Mouse (Mus musculus) mouse embryonic stem cell (cell line): Measurements from ENCODE around the gene Atrn.

Source experiments
- in situ Hi-C, 2 experiments: fragments of 300-500 bp; cut with MboI; formaldehyde crosslinking; loops; 1 replicate in 1 of 2; 3 replicates in 1 of 2; pipeline ENCODE4 v1.14.3; 2019 to 2020; ENCODE audit warnings: low sequenced_read_pairs in 2 of 2, low pct_unique_long_range_greater_than_20kb in 1 of 2, mixed read lengths in 1 of 2; ENCODE audit not compliant: unreplicated experiment in 1 of 2

The Atrn gene

DNA sequence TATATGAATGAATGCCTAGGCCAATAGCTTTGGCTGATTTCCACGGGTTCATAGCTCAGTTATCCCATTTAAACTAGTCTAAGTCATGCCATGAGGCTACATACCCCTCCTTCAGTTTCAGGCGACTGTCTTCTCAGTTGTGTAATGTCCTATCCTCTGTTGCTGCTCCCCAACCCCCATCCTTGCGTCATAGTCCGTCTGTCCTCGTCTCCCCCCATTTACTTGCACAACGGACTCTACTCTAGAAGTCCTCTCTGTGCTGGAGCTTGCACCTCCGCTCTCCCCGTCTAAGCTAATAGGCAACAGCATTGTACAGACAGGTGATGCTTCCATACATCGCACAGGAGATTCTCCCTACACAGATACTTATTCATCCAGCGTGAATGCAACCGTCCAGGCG is 26.6 kb downstream of the Atrn start:
- in situ Hi-C loops, result no loop called here

DNA sequence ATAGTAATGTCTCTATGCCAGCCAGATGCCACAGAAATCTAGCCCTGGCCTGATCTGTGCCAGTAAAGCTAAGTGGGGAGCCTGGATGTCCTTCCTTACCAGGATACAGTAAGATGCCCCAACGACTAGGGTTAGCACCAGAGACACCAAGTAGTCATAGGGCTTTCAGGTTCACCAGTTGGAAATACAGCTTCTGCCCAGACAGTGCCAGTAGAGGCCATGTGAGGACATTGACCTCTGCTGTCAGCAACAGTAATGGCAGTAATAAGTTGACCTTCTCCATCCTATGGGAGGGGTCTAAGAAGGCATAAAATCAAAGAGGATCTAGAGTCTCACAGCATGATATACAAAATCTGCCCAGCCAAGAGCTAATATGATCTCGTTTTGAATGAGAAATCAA is 43.5 kb downstream of the Atrn start:
- in situ Hi-C loops, result no loop called here

DNA sequence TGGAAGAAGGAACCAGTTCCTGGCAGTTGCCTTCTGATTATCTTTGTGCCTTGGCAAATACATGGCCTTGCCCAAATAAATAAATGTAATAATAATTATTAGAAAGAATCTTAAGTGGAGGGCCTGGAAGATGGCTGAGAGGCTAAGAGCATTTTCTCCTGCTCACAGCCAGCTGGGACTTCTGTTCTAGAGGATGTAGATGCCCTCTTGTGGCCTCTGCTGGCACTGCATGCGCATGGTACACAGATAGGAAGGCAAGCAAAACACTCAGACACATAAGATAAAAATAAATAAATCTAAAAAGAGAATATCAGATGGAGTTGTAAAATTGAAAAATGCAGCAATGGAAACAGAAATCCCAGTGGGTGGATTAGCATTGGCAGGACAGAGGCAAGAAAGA is 44.3 kb downstream of the Atrn start:
- in situ Hi-C loops, result no loop called here

DNA sequence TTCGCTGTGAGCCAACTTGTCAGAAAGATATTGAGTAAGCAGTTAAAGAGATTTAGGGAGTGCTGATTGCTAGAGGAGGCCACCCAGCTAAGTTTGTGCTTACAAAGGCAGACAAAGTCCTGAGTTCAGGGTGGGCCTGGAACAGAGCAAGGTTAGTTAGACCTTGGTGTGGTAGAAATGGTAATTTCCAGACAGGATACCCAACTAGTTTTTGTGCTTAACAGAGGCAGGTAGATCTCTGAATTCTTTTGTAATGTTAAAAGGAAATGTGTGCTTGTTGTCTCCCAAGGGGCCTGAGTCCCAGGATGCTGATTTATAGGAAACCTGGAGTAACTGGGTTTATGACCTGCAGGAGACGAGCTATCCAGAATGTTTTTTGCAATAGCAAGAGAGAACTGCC is 52.6 kb downstream of the Atrn start:
- in situ Hi-C loops, result no loop called here

DNA sequence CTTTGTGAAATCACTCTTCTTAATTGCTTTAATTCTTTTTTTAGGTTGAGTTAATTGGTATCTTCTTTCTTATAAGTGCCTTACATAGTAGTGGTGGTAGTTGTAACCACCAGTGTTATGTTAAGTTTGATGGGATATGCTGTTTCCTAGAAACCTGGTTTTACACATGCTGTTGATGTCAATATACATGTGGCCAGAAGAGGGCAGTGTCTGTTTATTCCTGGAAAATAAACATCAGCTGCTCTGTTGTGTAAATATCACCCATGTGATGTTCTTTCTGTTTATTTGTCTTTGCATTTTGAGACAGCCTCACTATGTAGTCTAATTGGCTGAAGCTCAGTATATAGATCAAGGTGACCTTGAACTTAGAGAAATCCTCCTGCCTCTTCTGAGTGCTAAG is 55.6 kb downstream of the Atrn start:
- in situ Hi-C loops, result no loop called here

DNA sequence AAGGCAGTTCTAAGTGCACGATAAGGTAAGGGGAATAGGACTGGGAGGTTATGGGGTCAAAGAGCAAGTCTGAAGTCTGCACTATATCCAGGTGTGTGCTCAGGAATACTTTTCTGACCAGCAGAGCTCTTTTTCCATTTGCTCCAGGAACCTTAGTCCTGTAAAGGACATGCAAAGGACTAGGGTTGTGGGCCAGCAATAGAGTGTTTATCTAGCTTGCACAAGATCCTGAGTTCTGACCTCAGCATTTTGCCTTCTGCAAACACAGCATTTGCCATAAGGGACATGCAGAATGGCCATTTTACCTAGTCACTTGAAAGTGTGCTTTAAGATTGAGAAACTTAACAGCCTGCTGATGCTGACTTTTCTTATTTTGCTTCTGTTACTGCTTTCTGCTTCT is 58.7 kb downstream of the Atrn start:
- in situ Hi-C loops, result no loop called here

DNA sequence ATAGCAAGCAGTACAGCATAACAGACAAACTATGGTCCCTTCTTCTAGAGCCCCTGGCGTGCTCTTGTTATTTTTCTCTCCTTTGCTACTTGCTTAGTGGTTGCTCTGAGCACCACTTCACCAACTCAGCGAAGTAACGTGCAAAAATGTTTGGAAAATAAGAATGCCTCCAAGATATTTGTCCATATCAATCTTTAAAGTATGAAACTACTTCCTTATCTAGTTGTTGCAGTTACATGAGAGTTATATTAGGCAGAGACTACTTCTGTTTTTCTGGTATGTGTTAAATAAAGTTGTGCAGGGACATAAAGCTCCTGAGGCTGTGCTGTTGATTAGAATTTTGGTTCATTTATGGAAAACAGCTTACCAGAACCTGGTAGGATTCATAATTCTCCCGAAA is 64.7 kb downstream of the Atrn start:
- in situ Hi-C loops, result no loop called here

DNA sequence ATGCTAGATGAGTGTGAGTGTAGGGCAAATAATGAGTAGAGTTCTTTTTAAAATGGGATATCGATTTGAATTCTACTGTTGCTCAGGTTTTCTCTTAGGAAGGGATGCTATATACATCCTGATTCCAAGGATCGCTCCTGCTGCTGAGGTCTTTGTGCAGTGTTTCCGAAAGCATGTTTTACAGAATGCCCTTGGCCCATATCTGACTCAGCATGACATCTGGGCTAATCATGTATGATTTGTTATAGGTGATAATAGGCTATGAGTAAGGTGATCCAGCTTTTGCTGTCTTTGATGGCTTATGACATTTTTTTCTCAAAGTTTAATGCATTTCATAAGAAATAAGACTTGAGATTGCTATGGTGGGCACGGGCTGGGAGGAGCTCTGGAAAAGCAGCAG is 66.1 kb downstream of the Atrn start:
- in situ Hi-C loops, result no loop called here

DNA sequence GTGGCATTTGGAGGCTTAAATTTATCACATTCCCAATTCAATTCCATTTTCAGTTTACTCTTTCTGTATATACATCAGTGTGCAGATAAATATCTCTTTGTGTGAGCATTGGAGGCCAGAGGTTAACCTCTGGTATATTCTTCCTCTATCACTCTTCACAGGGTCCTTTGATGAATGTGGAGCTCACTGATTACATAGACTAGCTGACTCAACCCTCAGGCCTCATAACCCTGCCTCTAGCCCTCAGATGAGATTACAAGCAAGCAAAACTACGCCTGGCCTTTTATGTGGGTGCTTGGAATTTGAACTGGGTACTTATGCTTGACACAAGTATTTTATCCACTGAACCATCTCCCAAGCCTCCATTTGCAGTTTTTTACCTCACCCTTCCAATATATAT is 68.6 kb downstream of the Atrn start:
- in situ Hi-C loops, result no loop called here

DNA sequence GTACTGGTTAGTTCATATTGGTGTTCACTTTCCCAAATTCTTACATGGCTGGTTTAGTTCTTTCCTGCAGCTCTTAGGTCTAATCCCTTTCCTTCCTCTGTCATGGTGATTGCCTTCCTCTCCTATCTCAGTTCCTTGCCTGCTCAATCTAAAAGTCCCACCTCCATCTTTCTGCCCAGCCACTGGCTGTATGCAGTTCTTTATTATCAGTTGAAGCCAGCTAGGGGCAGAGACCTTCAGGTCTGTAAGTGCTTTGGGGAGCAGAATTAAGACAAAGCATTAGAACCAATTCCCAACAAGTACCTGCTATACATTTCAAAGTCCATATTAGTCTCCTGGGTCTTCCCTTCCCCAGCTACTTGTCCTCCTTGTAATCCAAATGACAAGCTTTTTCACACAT is 71.3 kb downstream of the Atrn start:
- in situ Hi-C loops, result no loop called here

DNA sequence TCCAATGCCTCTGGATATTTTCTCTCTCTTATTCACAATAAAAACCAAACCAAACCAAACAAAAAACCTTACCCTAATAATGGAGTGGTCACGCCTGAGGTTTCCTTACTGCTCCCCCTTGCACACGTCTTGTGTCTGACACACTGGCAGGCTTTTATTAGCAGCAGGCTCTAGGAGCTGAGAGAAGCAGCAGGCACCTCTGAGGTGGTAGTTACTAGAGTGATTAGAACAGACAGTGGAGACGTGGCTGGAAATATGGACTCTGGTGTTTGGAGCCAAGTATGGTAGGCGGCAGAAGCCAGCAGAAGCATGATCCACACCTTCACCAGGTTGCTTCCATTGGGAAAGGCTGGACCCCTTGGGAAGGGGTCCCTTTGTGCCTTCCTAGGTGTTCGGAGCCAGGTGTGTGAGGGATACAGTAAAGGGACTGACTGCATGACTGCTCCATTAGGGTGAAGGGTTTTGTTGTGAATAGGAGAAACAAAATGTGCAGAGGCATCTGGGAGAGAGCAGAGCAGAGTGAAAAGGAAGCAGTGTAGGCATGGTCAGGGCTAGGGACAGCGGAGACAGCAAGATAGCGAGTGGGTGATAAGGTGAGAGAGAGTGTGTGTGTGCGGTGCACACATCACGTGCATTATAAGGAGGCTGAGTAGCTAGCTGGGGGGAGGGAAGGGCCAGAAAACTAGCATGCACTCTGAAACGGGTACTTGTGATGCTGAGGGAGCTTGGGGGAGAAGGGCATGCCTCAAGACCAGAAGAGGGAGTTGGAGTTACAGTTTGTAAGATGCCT is 72.0 kb downstream of the Atrn start:
- in situ Hi-C loops, result no loop called here

DNA sequence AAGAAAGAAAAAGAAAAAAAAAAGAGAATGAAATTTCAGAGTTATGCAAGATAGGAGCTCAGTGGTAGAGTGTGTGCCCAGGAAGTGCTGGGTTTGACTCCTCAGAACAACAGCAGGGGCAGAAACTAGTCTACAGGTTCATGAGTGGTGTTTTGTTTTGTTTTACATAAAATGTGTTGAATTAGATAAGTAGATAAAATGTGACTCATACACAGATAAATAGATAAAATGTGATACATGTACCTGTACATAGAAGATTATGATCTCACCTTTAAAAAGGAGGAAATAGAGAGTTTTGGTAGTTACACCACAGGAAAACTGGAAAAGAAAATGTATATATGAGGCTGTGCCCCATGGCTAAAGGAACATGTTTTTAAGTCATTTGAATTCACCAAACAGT is 72.8 kb downstream of the Atrn start:
- in situ Hi-C loops, result no loop called here

DNA sequence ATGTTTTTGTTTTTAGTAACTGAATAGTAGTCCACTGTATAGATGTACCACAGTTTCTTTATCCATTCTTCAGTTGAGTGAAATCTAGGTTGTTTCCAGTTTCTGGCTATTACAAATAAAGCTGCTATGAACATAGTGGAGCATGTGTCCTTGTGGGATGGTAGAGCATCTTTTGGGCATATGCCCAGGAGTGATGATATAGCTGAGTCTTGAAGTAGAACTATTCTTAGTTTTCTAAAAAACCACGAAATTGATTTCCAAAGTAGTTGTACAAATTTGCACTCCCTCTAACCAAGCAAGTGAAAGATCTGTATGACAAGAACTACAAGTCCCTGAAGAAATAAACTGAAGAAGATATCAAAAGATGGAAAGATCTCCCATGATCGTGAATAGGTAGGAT is 86.5 kb downstream of the Atrn start:
- in situ Hi-C loops, result no loop called here

DNA sequence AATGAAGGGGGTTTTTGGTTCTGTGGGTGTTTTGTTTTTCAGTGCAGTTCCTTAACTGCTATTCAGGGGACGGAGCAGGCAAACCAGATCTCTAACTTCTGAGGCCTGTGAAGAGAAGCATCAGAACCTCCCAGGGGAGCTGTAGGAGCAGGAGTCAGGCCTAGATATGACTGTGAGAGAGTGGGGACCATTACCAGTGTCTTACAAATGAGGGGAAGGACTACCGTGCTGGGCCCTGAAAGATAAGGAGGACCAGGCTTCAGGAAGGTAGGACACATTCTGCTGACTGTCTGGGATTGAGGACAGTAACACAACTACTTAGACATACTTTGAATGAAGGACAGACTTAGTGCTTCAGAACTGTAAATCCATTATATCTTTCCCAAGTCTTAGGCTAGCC is 102.8 kb downstream of the Atrn start:
- in situ Hi-C loops, result no loop called here

DNA sequence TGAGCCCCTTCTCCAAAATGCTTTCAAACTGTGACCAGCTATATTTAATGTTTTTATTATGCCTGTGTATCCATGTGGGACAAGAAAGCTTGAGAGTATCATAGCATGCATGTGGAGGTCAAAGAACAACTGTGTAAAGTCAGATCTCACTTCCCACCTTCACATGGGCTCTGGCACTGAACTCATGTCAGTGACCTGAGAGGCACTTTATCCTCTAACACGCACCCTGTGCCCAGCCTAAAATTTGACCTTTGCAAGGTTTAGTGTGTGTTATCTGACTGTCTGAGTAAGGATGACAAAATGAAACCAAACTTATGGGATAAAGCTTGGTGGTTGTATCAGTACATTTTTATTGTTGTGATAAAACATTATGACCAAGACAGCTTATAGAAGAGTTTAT is 104.3 kb downstream of the Atrn start:
- in situ Hi-C loops, result no loop called here

DNA sequence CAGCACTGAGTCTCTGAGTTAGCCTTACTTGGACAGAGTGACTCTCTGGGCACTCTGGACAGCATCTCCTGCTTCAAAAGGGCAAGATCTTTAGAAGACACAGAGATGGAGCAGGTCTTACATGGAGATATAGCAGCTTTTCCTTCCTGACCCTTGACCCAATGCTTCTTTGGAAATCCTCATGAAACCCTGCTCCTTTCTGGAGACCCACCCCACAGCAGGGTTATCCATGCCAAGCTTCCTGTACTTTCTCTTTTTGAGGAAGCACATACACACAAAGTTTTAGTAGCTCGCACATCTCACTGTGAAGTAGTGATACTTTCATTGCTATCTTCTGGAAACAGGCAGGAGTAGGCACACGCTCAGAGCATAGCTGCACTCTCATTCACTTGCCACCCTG is 118.9 kb downstream of the Atrn start:
- in situ Hi-C loops, result no loop called here

DNA sequence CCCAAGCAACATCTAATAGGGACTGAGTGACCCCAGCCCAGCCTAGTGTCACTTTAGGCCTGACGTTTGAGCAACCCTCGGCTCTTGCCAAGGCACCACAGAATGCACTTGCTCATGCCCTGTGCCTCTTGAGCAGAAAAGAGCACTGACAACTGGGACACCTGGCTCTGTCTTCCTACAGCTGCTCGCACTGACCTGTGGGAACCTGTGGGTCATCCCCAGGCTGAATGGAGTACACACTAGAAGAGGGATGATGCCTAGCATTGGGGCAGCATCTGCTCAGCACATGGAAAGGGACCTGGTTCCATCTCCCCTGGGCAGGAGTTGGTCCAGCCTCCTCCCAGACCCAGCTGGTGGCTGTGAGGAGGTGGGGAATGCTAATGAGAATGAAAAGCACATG is 120.6 kb downstream of the Atrn start:
- in situ Hi-C loops, result no loop called here

DNA sequence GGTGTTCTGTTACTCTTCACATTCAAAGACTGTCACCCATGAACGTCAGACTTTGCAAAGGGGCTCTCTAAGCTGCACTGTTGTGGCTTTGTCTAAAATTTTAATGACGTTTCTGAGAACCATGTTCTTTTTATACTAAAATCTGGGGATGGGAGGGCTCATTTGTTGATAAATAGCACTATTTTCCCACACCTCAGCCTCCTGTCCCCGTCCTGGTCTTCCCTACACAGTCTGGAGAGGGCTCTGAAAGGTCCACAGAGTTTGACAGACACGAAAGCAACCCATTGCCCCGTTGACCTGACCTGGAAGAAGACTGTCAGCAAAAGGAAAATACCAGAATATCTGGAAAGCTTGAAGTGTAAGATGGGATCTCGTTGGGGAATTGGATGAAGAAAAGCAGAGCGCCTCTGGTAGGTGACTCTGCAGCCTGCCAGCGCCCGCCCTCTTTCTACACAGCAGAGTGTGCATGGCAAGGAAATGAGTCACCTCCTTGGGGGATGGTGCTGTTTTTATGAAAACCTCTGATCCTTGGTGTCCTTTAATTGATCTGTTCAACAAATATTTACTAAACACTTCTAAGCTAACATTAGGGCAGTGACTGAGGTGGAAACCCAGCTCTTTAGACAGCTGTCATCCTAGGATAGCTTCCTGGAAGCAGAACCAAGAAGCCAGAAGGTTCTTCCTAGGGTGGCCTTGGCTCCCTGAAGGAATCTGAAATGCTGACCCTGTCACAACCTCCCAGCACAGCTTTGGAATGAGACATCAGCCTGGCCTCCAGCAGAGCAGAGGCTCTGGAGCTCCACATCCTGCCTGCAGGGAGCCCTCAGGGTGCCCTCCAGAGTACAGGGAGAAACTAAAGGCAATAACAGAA is 123.0 kb downstream of the Atrn start:
- in situ Hi-C loops, result no loop called here

DNA sequence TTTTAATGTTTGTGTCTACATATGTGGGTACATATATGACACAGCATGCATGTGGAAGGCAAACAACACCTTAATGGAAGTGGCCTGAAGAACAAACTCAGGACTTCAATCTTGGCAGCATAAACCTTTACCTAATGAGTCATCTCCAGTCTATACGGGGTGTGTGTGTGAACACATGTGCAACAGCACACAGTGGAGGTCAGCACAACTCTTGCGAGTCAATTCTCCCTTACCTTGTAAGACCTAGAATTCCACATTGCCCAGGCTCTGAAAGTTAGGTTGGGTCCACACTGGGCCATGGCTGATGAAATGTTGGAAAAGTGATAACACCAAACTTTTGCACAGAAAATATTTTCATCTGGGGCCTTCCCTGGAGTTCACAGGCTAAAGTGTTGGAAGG is 124.3 kb downstream of the Atrn start:
- in situ Hi-C loops, result no loop called here

DNA sequence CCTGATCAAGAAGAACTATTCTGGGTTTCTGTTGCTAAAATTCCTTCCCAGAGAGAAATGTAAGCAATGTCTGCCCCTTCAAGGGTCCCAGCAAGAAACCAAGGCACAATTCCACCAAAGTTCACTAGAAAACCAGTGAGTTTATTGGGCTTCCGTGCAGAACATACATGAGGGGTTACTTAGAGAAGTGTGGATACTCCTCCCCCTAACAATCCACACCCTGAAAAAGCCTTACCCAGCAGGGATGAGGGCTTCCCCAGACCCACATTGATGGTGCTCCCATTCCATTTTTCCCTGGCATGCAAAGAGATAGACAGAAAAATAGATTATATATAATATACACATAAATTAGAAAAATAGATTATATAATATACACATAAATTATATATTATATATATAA is 124.7 kb downstream of the Atrn start:
- in situ Hi-C loops, result no loop called here
